Mouse (Mus musculus): Measurements from ENCODE around the gene Gosr2. TPM values are rescaled to one million over a fixed set of nuclear protein-coding genes. Genes with fewer than 3 reads are reported as not detected.

The Gosr2 gene
- total and polyA plus RNA-seq, 3 experiments: 93.7 to 108 (median 107) TPM

DNA sequence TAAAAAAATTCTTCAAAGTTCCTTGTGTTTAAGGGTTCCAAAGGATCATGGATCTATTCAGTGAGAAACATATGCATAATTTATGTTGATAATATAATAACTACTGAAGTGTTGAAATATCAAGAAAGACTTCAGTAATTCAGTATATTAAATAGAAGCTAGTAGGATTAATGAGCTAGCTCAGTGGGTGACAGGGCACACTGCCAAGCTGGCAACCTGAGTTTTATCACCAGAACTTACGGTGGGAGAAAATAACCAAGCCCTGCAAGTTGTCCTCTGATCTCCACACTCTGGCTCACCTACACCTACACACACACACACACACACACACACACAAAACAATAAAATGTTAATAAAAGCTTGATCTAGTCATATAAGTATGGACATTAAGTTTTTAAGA, 4.5 kb downstream of the Gosr2 start:
- dilution Hi-C loops (cut with MboI; ENCODE audit: extremely low pct_ligation_motif_present, extremely low pct_unique_long_range_greater_than_20kb, low sequenced_read_pairs) (no loop called here), in situ Hi-C loops (cut with MboI; ENCODE audit: low pct_ligation_motif_present, low pct_unique_long_range_greater_than_20kb, low sequenced_read_pairs) (no loop called here)
- no peak overlapping the region for H3K27ac ChIP-seq (ENCODE audit: insufficient read depth, low read depth)
- peaks cover 8 to 55% of the 10 kb centered on the region in 2 experiments; a peak in 3 of 4 replicates for H3K4me1 ChIP-seq (ENCODE audit: control insufficient read depth in 1 of 2, insufficient read depth in 2 of 2)
- DNase-seq (ENCODE audit: extremely low read depth): no peak
- peaks cover 9 to 62% of the 10 kb centered on the region in 2 experiments for H3K36me3 ChIP-seq (replicated peaks in 1 of 2; ENCODE audit: control insufficient read depth in 1 of 2, insufficient read depth in 1 of 2, low read length in 1 of 2)
- H3K9me3 ChIP-seq (replicated peaks; ENCODE audit: low read length): no peaks in the 10 kb centered on the region
- H3K4me2 ChIP-seq (ENCODE audit: insufficient read depth, low read depth, poor library complexity, severe bottlenecking): no peak overlapping the region
- H3K27me3 ChIP-seq (replicated peaks): no peaks in the 10 kb centered on the region
- no peak for TF ChIP-seq EP300 (IDR thresholded peaks at IDR 0.05; ENCODE audit: low read length)
- no peak for TF ChIP-seq CHD2 (IDR thresholded peaks at IDR 0.05; ENCODE audit: low read length)
- TF ChIP-seq NRF1 (IDR thresholded peaks at IDR 0.05; ENCODE audit: low read depth, low read length): no peak
- no peak for TF ChIP-seq POLR2AphosphoS2 (IDR thresholded peaks at IDR 0.05; ENCODE audit: low read depth, low read length)
- no peak for TF ChIP-seq ZC3H11A (IDR thresholded peaks at IDR 0.05; ENCODE audit: low read depth, low read length)
- TF ChIP-seq JUND (conservative IDR thresholded peaks at IDR 0.05; ENCODE audit: low read depth, low read length): no peak
- TF ChIP-seq POLR2A (IDR thresholded peaks at IDR 0.05; ENCODE audit: low read depth, low read length): no peak
- TF ChIP-seq GABPA (IDR thresholded peaks at IDR 0.05; ENCODE audit: insufficient replicate concordance, low read depth, low read length): no peak
- no peak for TF ChIP-seq CHD1 (IDR thresholded peaks at IDR 0.05; ENCODE audit: low read depth, low read length)
- TF ChIP-seq MAZ (IDR thresholded peaks at IDR 0.05; ENCODE audit: low read depth, low read length): no peak
- TF ChIP-seq USF1 (IDR thresholded peaks at IDR 0.05; ENCODE audit: low read depth, low read length): no peak
- TF ChIP-seq JUN (IDR thresholded peaks at IDR 0.05; ENCODE audit: insufficient read depth, low read depth, low read length): no peak
- TF ChIP-seq BHLHE40 (IDR thresholded peaks at IDR 0.05; ENCODE audit: low read depth, low read length): no peak
- no peak for TF ChIP-seq MEF2A (IDR thresholded peaks at IDR 0.05; ENCODE audit: borderline replicate concordance, low read depth, low read length)
- TF ChIP-seq USF2 (conservative IDR thresholded peaks at IDR 0.05; ENCODE audit: low read depth, low read length): no peak
- no peak for TF ChIP-seq ZKSCAN1 (IDR thresholded peaks at IDR 0.05; ENCODE audit: borderline replicate concordance, low read depth, low read length)
- TF ChIP-seq HCFC1 (IDR thresholded peaks at IDR 0.05; ENCODE audit: low read depth, low read length): no peak
- TF ChIP-seq PAX5 (IDR thresholded peaks at IDR 0.05; ENCODE audit: low read length): no peak
- no peak overlapping the region for H3K9ac ChIP-seq (ENCODE audit: insufficient read depth, low read depth)
- H3K79me2 ChIP-seq (replicated peaks; ENCODE audit: control insufficient read depth, extremely low read depth, insufficient read depth, poor library complexity, severe bottlenecking): peaks cover 45% of the 10 kb centered on the region
- no peak overlapping the region for H3K4me3 ChIP-seq (replicated peaks in 1 of 3; ENCODE audit: low read depth in 2 of 3, low read length in 2 of 3, poor library complexity in 1 of 3)

DNA sequence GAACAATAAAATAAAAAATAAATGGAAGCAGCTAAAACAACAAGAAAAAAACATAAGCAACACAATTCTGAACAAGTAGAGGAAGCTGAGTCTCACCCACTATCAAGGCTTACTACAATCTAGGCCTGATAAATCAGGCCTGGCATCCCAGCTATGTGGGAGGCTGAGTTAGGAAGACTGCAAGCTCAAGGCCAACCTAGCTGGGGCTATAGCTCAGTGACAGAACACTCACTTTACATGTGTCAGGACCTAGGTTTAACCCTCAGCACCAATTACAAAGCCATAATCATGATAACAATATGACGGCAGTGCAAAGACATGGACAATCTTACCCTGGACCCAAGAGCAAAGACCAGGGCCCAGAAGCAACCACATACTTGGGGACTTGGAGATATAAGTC, 6.7 kb downstream of the Gosr2 start:
- no peak overlapping the region for H3K4me3 ChIP-seq (replicated peaks in 1 of 3; ENCODE audit: low read depth in 2 of 3, low read length in 2 of 3, poor library complexity in 1 of 3)
- peaks cover 41% of the 10 kb centered on the region for H3K79me2 ChIP-seq (replicated peaks; ENCODE audit: control insufficient read depth, extremely low read depth, insufficient read depth, poor library complexity, severe bottlenecking)
- no peaks in the 10 kb centered on the region for H3K27me3 ChIP-seq (replicated peaks)
- no peak overlapping the region for H3K4me2 ChIP-seq (ENCODE audit: insufficient read depth, low read depth, poor library complexity, severe bottlenecking)
- TF ChIP-seq ELF1 (IDR thresholded peaks at IDR 0.05; ENCODE audit: low read depth, low read length) (no peak), BHLHE40 (IDR thresholded peaks at IDR 0.05; ENCODE audit: low read depth, low read length) (no peak), RAD21 (IDR thresholded peaks at IDR 0.05; ENCODE audit: low read depth, low read length) (no peak), ETS1 (conservative IDR thresholded peaks at IDR 0.05; ENCODE audit: low read depth, low read length) (no peak), USF2 (conservative IDR thresholded peaks at IDR 0.05; ENCODE audit: low read depth, low read length) (no peak), E2F4 (IDR thresholded peaks at IDR 0.05; ENCODE audit: insufficient replicate concordance, low read depth, low read length) (no peak), KAT2A (IDR thresholded peaks at IDR 0.05; ENCODE audit: insufficient replicate concordance, low read length) (no peak), PAX5 (IDR thresholded peaks at IDR 0.05; ENCODE audit: low read length) (no peak), IRF4 (IDR thresholded peaks at IDR 0.05; ENCODE audit: low read depth, low read length) (no peak), POLR2AphosphoS2 (IDR thresholded peaks at IDR 0.05; ENCODE audit: low read depth, low read length) (no peak), MAFK (IDR thresholded peaks at IDR 0.05; ENCODE audit: insufficient replicate concordance, low read length) (no peak), TCF12 (IDR thresholded peaks at IDR 0.05; ENCODE audit: low read depth, low read length) (no peak), EP300 (IDR thresholded peaks at IDR 0.05; ENCODE audit: low read length) (no peak), MXI1 (IDR thresholded peaks at IDR 0.05; ENCODE audit: low read depth, low read length) (no peak)
- no peak for DNase-seq (ENCODE audit: extremely low read depth)
- in situ Hi-C loops (cut with MboI; ENCODE audit: low pct_ligation_motif_present, low pct_unique_long_range_greater_than_20kb, low sequenced_read_pairs): no loop called here
- H3K9me3 ChIP-seq (replicated peaks; ENCODE audit: low read length): no peaks in the 10 kb centered on the region
- H3K4me1 ChIP-seq (ENCODE audit: control insufficient read depth in 1 of 2, insufficient read depth in 2 of 2): peaks cover 6 to 49% of the 10 kb centered on the region in 2 experiments; a peak in 3 of 4 replicates
- H3K27ac ChIP-seq (ENCODE audit: insufficient read depth, low read depth): no peak overlapping the region
- no peak overlapping the region for H3K9ac ChIP-seq (ENCODE audit: insufficient read depth, low read depth)
- H3K36me3 ChIP-seq (replicated peaks in 1 of 2; ENCODE audit: control insufficient read depth in 1 of 2, insufficient read depth in 1 of 2, low read length in 1 of 2): peaks cover 27 to 83% of the 10 kb centered on the region in 2 experiments
- dilution Hi-C loops (cut with MboI; ENCODE audit: extremely low pct_ligation_motif_present, extremely low pct_unique_long_range_greater_than_20kb, low sequenced_read_pairs): no loop called here

All from CH12.LX (cell line).